Mouse (Mus musculus): Measurements from ENCODE around the gene Gtf2f2.

Gene Gtf2f2

DNA sequence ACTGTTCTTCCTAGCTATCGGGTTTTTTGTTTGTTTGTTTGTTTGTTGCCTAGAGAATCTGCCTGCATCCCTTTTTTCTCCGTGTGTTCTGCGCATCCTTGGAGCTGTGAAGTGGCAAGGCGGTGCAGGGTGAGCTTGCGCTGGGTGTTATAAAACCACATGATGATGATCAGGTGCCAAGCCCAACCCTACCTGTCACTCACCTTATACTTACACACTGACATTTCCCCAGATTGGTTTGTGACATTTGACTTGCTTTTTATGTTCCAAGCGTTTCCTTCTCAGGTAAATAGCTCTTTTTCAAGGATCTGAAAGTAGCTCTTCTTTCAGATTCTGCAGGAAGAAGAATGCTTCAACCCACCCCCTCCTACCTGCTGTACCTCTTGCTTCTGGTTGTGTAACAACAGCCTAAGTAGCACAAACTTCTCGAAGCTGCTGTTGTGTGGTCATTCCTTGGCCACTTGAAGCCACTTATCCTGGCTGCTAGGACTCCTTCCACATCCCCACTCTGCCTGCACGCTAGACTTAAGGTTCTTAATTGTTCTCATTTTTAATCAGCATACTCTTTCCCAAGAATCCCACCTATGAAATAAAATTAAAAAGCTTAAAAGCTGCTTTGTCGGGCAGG is 143.8 kb downstream of the Gtf2f2 start:
- DNase-seq (ENCODE audit: low read depth, low spot score): no peak

DNA sequence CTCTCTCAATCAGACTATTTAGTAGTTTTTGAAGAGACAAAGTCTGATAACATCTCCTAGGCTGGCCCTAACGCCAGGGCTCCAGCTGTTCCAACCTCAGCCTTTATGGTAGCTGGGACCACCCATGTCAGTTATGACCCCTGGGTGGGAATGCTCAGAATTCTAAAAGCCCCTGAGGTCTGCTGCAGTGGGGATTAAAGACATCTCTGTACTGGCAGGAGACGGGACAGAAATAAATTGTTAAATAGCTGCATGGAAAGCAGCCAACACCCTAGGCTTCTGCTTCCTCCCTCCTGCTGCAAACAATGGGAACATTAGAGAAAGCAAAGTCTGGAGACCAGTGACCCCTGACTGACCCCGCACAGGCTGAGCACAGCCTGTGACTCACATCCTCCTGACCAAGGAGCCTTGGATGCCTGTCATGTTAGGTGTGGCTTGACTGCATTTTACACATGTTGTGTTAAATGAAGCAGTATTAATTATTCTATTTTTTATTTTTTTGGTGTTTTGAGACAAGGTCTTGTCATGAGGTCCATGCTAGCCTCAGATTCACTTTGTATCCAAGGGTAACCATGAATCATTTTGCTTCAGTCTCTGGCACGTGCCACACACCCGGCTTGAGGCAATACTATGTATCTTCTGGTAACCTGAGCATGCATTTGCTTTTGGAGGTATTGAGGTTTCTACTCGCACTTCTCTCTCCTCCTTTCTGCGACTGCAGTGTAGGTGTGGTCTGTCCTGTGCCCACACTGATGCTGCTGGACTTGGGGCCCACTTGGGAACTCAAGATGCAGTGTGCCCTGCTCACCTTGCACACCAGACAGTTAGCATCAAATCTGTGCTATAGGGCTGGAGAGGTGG is 146.9 kb downstream of the Gtf2f2 start:
- DNase-seq (ENCODE audit: low read depth, low spot score): peak; percentile 99

DNA sequence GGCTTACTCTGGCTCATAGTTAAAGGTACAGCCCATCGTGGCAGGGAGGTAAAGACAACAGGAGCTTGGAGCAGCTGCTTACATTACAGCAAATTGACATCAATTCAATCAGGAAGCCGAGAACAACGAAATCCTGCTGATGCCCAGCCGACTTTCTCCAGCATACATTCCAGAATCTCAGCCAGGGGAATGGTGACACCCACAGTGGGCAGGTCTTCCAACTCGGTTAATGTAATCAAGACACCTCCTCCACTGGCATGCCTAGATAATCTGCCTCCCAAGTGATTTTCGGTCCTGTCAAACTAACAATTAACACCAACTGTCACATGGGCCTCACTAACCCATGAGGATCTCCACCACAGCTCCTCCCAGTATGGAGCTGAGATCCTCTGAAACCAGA is 148.0 kb downstream of the Gtf2f2 start:
- DNase-seq (ENCODE audit: low read depth, low spot score): no peak

DNA sequence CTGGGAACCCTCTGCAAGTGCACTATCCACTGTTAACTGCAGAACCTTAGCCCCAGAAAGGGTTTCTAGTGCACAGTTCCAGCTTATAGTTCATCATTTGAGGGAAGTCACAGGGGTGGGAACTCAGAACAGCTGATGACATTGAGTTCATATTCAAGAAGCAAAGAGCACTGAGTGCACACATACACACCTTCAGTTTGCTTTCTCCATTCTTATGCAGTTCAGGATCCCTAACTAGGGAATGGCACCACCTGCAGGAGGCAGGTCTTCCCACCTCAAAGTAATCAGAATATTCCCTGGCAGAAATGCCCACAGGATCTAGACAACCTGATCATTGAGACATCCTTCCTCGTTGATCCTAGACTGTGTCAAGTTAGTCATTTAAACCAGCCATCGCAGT is 151.0 kb downstream of the Gtf2f2 start:
- no peak for DNase-seq (ENCODE audit: low read depth, low spot score)

DNA sequence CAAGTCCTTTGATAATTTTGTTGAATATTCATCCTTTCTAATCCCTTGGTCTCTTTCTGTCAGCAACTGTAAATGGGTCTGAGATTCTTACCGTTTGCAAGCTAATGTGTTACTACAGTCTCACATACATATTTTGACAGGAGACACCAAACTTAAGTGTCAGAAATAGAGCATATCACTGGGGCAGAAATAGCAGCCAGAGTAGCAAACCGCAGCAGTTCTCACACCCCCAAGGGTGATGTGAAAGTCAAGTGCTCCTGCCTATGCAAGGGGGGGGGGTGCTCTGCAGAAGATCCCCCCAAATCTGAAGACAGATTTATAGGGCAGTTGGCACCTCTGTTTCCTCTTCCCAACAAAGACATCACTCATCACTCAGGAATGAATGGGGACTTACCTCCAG is 152.5 kb downstream of the Gtf2f2 start:
- DNase-seq (ENCODE audit: low read depth, low spot score): no peak

DNA sequence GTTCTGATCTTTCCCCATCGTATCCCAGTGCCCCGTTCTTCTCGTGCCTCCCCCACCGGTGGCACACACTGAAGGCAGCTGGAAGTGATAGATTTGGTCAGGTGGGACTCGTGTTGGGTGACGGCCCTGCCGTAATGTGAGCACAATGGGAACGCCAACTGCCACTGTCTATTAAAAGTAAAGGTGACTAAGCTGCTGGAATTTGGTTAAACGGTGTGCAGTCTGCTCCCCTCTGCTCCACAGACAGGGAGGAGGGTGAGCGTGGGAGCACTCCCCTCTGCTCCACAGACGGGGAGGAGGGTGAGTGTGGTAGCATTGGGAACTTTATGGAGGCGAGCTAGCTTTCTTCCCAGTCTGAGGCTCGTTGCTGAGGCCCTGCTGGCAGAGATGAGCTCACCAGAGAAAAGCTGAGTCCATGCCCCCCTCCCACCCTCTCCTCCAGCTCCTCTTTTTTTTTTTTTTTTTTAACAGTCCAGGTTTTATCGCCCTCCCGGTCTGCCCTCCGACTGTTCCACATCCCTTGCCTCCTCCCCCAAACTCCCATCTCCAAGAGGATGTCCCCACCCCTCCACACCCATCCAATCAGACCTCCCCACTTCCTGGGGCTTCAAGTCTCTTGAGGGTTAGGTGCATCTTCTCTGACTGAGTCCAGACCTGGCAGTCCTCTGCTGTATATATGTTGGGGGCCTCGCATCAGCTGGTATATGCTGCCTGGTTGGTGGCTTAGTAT is 155.2 kb downstream of the Gtf2f2 start:
- DNase-seq (ENCODE audit: low read depth, low spot score): no peak

DNA sequence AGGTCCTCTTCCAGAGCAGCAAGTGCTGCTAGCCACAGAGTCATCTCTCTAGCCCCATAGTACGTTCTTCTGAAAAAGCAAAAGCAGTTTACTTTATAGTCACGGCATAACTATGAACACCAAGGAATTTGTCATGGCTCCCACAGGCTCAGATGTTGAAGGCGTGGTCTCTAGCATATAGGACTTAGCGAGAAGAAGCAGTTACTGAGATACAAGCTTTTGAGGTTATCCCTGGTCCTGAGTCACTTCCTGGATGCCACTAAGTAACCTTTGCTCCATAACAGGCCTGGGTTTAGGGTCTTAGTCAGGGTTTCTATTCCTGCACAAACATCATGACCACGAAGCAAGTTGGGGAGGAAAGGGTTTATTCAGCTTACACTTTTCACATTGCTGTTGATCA is 158.6 kb downstream of the Gtf2f2 start:
- DNase-seq (ENCODE audit: low read depth, low spot score): peak; percentile 78

DNA sequence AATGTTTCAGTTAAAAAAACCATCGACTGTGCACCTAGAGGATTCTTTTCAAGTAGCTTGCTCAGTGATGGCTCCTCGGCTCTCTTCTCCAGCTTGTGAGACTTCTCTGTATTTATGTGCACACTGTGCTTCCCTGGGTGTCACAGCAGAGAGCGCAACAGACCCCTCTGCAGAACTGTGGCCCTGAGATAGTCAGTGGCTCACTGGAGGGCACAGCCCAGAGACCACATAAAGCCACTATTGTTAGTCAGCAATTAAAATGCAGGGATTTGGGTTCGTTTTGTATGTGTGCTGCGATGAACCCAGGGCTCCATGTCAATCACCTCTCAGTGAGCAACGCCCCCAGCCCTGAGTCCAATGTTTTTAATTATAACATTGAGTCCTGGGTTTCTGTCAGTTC is 159.8 kb downstream of the Gtf2f2 start:
- DNase-seq (ENCODE audit: low read depth, low spot score): no peak

DNA sequence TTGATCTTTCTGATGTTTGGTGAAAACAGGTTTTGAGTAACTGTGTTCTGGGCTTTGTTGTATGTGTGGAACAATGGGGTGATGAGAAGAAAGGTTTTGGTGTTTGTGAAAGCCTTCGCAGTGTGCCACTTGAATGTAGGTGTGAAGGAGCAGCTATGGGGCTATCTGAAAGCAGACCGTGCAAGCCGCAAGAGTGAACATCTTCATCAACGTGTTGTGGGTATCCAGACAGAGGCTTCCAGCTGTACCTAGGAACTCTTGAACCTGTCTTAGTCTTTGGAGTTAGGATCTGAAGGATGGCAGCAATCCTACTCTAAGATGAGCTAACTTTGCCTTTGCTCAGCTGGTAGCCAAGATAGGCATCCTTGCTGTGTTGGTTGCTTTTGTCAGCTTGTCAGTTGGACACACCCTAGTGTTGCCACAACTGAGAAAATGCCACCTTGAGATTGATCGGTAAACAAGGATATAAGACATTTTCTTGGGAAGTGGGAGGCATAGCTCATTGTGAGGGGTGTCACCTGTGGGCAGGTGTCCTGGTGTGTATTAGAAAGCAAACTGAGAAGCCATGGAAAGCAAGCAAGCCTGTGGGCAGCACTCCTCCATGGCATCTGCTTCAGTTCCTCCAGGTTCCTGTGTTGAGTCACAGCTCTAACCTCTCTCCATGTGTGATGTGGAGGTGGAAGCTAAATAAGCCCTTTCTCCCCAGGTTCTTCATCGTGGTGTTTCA is 160.7 kb downstream of the Gtf2f2 start:
- DNase-seq (ENCODE audit: low read depth, low spot score): no peak

DNA sequence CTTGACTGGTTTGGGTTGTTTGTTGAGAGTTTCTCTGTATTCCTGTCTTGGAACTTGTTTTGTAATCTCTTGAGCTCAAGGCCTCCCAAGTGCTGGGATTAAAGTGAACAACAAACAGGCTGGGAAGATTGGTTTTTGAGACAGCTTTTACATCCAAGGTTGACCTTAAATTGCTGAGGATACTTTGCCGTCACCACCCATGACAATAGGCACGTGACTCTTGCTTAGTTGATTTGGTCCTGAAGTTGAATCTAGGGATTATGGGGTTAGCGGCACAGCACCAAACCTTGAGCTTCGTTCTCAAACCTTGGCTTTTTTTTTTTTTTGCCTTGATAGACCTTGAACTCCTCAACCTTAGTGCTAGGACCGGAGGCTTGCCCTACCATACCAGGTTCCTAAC is 161.4 kb downstream of the Gtf2f2 start:
- no peak for DNase-seq (ENCODE audit: low read depth, low spot score)

DNA sequence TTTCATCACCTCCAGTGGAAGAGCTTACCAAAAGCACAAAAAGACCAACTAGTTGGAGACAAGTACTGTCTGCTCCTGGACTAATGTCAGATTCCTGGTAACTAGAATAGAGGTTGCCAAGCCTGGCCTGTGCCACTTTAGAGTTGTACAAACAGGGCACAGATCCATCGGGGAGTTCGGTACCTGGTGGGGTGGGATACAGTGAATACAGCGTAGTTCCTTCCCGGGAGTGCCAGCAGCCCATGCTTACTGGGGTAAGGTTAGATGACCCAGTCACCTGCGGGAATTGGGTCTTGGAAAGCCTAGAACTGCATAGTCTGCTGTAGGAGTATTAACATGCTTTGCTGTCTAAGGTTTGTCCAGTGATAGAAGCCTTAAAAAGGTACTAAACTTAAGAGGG is 162.2 kb downstream of the Gtf2f2 start:
- no peak for DNase-seq (ENCODE audit: low read depth, low spot score)

DNA sequence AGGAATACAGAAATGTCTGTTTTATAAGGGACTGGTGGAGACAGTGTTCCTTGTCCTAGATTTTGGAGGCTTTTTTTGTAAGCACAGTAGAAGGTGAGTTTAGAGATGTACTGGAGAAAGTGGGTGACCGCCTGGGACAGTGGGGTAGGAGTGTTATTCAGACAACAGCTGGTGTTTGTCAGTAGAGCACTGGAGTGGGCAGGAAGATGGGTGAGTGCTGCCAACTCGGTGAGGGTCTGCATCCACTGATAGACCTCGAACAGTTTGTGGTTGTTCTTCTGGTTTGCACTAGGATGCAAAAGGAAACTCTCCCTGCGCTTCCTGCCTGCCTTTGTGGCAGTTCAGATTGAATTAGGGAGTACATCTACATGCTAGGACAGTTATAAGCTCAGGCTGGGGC is 163.0 kb downstream of the Gtf2f2 start:
- DNase-seq (ENCODE audit: low read depth, low spot score): no peak
